Mouse (Mus musculus): ENCODE data around the gene Wdr48. TPM values are rescaled to one million over a fixed set of nuclear protein-coding genes. Genes with fewer than 3 reads are reported as not detected.
A peak's percentile ranks its signal among the peaks of the same experiment; 100 is the strongest.

Wdr48 gene
- 38.7 TPM for polyA plus RNA-seq (2021)

DNA sequence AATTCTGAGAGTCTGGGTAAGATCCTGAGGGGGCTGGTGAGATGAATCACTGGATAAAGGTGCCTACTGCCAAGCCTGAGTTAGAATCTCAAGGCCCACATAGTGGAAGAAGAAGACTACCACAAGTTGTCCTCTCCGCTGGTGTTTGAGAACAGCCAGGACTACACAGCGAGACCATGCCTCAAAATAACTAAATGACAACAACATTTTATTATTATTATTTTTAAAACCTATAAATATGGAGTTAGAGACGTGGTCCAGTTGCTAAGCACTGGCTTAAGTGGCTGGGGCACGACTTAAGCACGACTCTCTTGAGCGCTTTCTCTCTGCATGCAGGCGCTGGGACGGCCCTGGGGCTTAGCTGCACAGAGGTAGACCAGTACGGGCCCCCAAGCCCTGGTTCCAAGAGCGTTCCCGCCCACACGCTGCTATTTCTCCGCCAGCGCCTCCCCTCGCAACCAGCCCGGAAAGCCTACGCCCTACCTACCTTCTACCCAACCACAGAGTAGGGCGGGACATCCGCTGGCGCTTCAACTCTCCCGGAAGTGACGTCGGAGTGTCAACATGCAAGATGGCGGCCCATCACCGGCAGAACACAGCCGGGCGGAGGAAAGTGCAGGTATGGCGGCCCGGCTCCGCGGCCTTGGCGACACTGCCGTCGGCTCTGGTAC is at the start of gene Wdr48:
Gene Wdr48, plus strand, starts transcription at position 540 of the 671 bp plus-strand sequence.
- peak; percentile 99 for ATAC-seq
- TF ChIP-seq CTCF (IDR thresholded peaks at IDR 0.05): no peak
- CTCF ChIA-PET: no interaction called here
- POLR2A ChIA-PET: no interaction called here
- DNase-seq (ENCODE audit: low read depth, low spot score): peak; percentile 84
- no peaks in the 10 kb centered on the region for H3K27me3 ChIP-seq
- in situ Hi-C loops (cut with MboI; ENCODE audit: low pct_unique_long_range_greater_than_20kb): loop anchor here (10.0 to 25.0 kb wide), 2 partner anchors 232 to 430 kb away; no protein-coding TSS in a partner anchor

GRCm38 (mm10) chr9:119847187-119847586 is 47.5 kb upstream of the Wdr48 start:
- ChIA-PET CTCF (no interaction called here), POLR2A (no interaction called here)
- in situ Hi-C loops (cut with MboI; ENCODE audit: low pct_unique_long_range_greater_than_20kb): no loop called here
- no peak for ATAC-seq
- no peak for DNase-seq (ENCODE audit: low read depth, low spot score)
- peaks cover 2% of the 10 kb centered on the region for H3K27me3 ChIP-seq
- no peak for TF ChIP-seq CTCF (IDR thresholded peaks at IDR 0.05)

DNA sequence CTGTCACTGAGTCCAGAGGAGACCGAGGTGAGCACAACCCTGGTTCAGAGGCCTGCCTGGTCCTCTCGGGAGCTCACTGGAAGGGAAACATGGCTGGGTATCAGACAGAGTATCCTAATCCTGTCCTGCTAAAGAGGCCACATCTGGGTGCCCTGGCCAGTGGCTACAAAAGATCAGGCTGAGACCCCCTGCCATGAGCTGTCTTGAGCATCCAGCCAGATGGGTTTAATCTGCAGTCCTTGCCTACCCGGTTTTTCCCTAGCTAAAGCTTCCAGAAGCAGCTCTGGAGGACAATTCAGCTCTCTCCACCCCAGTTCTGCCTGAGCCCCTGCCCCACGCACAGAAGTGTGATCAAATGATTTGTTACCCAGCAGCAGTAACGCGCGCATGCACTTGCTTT is 46.0 kb upstream of the Wdr48 start:
- CTCF ChIA-PET: no interaction called here
- ATAC-seq (no peak), DNase-seq (ENCODE audit: low read depth, low spot score) (no peak)
- peaks cover 3% of the 10 kb centered on the region for H3K27me3 ChIP-seq
- POLR2A ChIA-PET: no interaction called here
- in situ Hi-C loops (cut with MboI; ENCODE audit: low pct_unique_long_range_greater_than_20kb): no loop called here
- no peak for TF ChIP-seq CTCF (IDR thresholded peaks at IDR 0.05)

DNA sequence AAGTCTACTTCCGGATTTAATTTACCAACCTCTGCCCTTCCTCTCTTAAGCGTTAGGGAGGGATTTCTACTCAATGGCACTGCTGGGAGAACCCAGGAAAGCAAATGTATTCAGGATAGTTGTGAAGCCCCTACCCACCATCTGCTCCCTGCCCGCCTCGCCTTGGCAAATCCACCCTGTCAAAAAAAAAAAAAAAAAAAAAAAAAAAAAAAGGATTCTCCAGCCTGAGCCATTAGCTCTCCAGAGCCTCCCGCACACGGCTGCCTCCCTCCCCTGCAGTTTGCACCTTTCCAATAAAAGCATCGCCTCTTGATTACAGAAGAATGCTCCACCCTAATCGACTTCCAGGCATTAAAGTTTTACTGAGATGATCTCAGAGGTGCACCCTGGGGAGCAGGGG is 45.5 kb upstream of the Wdr48 start:
- ChIA-PET POLR2A (no interaction called here), CTCF (no interaction called here)
- no peak for TF ChIP-seq CTCF (IDR thresholded peaks at IDR 0.05)
- peaks cover 3% of the 10 kb centered on the region for H3K27me3 ChIP-seq
- ATAC-seq (no peak), DNase-seq (ENCODE audit: low read depth, low spot score) (no peak)
- in situ Hi-C loops (cut with MboI; ENCODE audit: low pct_unique_long_range_greater_than_20kb): no loop called here

DNA sequence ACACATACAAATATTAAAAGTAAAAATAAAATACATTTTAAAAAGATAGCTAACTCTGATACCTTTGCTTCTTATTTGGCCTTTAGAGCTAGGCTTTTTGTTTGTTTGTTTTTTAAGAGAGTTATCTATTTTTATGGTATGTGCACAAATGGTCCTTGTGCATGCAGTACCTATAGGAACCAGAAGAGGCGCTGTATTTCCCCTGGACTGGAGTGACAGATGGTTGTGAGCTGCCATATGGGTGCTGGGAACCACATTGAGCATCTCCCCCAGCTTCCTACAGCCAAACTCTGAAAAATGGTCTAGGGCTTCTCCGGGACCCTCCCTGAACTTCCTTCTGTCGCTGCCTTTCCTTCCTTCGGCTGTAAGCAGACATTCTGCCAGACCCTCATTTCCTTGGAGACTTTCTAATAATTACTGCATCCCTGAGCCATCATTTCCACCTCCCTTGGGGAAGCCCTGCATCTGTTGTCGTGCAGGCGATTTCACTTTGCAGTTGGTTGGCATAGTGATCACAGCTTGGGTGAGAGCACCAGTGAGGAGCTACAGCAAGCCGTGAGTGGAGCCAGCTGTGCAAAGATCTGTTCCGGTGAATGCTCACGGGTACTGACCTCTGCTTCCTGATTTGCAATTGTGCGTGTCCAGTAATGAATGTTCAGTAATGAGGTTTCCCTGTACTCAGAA is 42.2 kb upstream of the Wdr48 start:
- no peak for ATAC-seq
- no peak for TF ChIP-seq CTCF (IDR thresholded peaks at IDR 0.05)
- H3K27me3 ChIP-seq: peaks cover 6% of the 10 kb centered on the region
- ChIA-PET CTCF (interaction anchor here (1.3 kb wide), 2 partner anchors 9 to 22 kb away, joined by 3 to 6 read pairs; no protein-coding TSS in a partner anchor), POLR2A (no interaction called here)
- in situ Hi-C loops (cut with MboI; ENCODE audit: low pct_unique_long_range_greater_than_20kb): no loop called here
- DNase-seq (ENCODE audit: low read depth, low spot score): no peak

- H3K27me3 ChIP-seq: peaks cover 6% of the 10 kb centered on the region
- DNase-seq (ENCODE audit: low read depth, low spot score) (no peak), ATAC-seq (no peak)
- TF ChIP-seq CTCF (IDR thresholded peaks at IDR 0.05): peak; percentile 11
- POLR2A ChIA-PET: no interaction called here
- CTCF ChIA-PET: interaction anchor here (1.3 kb wide), 2 partner anchors 10 to 23 kb away, joined by 3 to 6 read pairs; no protein-coding TSS in a partner anchor
- in situ Hi-C loops (cut with MboI; ENCODE audit: low pct_unique_long_range_greater_than_20kb): no loop called here
These were observed 41.4 kb upstream of the Wdr48 start for GRCm38 (mm10) chr9:119853071-119853846.

DNA sequence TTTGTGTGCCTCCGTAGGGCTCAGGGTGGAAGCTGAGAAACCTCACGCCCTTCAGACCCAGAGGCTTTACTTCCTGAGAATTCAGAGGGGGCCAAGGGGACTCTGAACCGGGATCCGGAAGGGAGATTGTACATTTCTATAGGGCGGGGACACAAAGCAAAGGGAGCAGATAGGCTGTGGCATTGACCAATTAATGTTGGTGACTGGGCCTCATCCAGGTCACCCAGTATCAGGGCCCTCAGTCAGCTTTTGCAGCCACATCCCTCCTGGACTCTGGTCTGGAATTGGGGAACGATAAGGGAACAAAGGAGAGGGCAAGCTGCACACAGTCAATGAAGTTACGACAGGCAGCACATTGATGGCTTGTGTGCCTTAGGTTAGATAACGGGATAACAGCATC is 40.5 kb upstream of the Wdr48 start:
- ChIA-PET CTCF (no interaction called here), POLR2A (no interaction called here)
- ATAC-seq (no peak), DNase-seq (ENCODE audit: low read depth, low spot score) (no peak)
- peaks cover 6% of the 10 kb centered on the region for H3K27me3 ChIP-seq
- in situ Hi-C loops (cut with MboI; ENCODE audit: low pct_unique_long_range_greater_than_20kb): no loop called here
- no peak for TF ChIP-seq CTCF (IDR thresholded peaks at IDR 0.05)

DNA sequence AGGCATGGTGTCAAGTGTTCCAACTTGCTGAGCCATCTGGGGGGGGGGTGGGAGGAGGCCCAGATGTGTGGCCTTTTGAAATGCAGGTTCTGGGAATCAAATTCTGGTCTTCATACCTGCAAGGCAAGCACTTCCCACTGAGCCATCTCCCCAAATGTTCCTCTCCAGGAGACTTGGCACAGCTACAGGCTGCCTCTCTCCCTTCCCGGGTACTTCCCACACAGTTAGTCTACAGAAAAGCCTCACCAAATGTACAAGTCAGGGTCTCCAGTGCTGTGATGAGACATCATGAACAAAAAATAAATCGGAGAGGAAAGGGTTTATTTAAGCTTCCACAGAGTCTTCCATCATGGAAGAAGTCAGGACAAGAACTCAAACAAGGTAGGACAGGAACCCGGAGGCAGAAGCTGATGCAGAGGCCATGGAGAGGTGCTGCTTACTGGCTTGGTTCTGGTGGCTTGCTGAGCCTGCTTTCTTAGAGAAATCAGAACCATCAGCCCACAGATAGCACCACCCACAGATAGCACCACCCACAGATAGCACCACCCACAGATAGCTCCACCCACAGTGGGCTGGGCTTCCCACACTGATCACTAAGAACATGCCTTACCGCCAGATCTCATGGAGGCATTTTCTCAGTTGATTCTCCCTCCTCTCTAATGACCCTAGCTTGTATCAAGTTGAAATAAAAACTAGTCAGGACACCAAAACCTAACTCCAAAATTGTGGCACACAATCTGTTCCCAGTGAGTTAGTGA is 7.4 kb upstream of the Wdr48 start:
- no peaks in the 10 kb centered on the region for H3K27me3 ChIP-seq
- POLR2A ChIA-PET: no interaction called here
- DNase-seq (ENCODE audit: low read depth, low spot score) (no peak), ATAC-seq (no peak)
- in situ Hi-C loops (cut with MboI; ENCODE audit: low pct_unique_long_range_greater_than_20kb): loop anchor here (10.0 to 25.0 kb wide), 2 partner anchors 93 to 225 kb away; no protein-coding TSS in a partner anchor
- CTCF ChIA-PET: no interaction called here
- TF ChIP-seq CTCF (IDR thresholded peaks at IDR 0.05): no peak

DNA sequence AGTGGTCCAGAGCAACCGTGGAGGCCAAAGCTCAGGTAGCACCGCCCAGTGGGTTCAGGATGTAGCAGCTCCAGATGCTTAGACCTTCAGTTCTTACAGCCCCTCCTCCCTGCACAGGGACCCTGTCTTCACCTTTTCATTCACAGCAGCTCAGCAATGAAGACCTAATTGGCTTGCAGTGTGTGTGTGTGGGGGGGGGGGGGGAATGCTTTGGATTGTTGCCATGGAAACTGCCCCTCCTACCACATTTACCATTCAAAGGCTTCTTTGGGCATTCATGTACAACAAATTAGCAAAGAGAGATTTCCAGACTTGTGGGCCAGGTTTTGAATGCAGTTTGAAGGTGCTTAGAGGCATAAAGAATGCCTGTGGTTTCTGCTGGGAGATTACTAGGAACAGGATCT is 5.8 kb upstream of the Wdr48 start:
- CTCF ChIA-PET: no interaction called here
- H3K27me3 ChIP-seq: no peaks in the 10 kb centered on the region
- no peak for ATAC-seq
- POLR2A ChIA-PET: no interaction called here
- peak; percentile 27 for DNase-seq (ENCODE audit: low read depth, low spot score)
- TF ChIP-seq CTCF (IDR thresholded peaks at IDR 0.05): no peak
- in situ Hi-C loops (cut with MboI; ENCODE audit: low pct_unique_long_range_greater_than_20kb): loop anchor here (10.0 to 25.0 kb wide), 2 partner anchors 94 to 227 kb away; no protein-coding TSS in a partner anchor

DNA sequence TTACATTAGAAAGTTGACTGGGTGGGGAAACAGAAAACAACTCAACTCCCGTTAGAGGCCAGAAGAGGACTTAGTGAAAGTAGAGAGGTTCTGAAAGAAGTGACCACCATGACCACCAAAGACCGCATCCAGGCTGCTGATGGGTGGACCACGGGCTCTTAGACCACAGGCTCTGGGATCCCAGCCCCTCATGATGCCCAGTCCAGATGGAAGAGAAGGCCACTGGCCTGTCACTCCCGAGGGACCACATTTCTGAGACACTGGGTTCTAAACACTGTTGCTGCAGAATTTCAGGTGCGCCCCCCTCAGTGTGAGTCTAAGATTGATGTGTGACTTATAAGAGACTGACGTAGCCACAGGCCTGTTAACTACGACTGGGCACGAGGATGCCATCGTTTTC is 5.2 kb upstream of the Wdr48 start:
- ATAC-seq (no peak), DNase-seq (ENCODE audit: low read depth, low spot score) (no peak)
- in situ Hi-C loops (cut with MboI; ENCODE audit: low pct_unique_long_range_greater_than_20kb): loop anchor here (10.0 to 25.0 kb wide), 2 partner anchors 95 to 227 kb away; no protein-coding TSS in a partner anchor
- CTCF ChIA-PET: no interaction called here
- POLR2A ChIA-PET: no interaction called here
- H3K27me3 ChIP-seq: no peaks in the 10 kb centered on the region
- TF ChIP-seq CTCF (IDR thresholded peaks at IDR 0.05): no peak

Data from Patski (cell line).